Mouse (Mus musculus) lung, adult 2 months (tissue): ENCODE measurements around the gene Xk. TPM values are rescaled to one million over a fixed set of nuclear protein-coding genes. Genes with fewer than 3 reads are reported as not detected.
"Not testable (repeated sequence)": the region's sequence is repeated elsewhere in the genome, so short reads cannot be mapped to it uniquely, and the experiment has no call there.

Source experiments
- DNase-seq: peaks from one replicate; pipeline ENCODE4 v3.0.0; 2022
- H3K4me1 ChIP-seq: fragments of 200-500 bp; 2 replicates; pipeline ENCODE4 v1.6.1; 2011; ENCODE audit warnings: low read length; ENCODE audit not compliant: control insufficient read depth, insufficient read depth
- H3K4me3 ChIP-seq: fragments of 200-500 bp; replicated peaks from 2 replicates; pipeline ENCODE3; 2011; ENCODE audit warnings: low read depth, mild to moderate bottlenecking, control low read depth, low read length; ENCODE audit errors: extremely low read depth
- CTCF ChIP-seq: fragments of 200-500 bp; IDR thresholded peaks from 2 replicates; pipeline ENCODE4 v1.5.1; 2011; ENCODE audit warnings: mild to moderate bottlenecking, low read length, control low read depth; ENCODE audit not compliant: insufficient read depth
- POLR2A ChIP-seq: fragments of 200-500 bp; IDR thresholded peaks from 2 replicates; pipeline ENCODE4 v1.6.1; 2011; ENCODE audit warnings: low read depth, mild to moderate bottlenecking, control low read depth, low read length, borderline replicate concordance; ENCODE audit errors: extremely low read depth
- WGBS: fragments of 180-500 bp; shearing (Covaris S2); methylation state at CpG from one replicate; pipeline ENCODE4 v1.1.7; 2018; 5-methylcytosine and 5-hydroxymethylcytosine counted together
- polyA plus RNA-seq: library from polyadenylated mRNA; depleted of rRNA; stranded (reverse); fragments of >200 nt; gene quantifications from 2 replicates; pipeline ENCODE4 v1.2.3, GENCODE M21; 2012; rRNA removed

The Xk gene
- polyA plus RNA-seq, 1 experiment = 0.90 TPM

DNA sequence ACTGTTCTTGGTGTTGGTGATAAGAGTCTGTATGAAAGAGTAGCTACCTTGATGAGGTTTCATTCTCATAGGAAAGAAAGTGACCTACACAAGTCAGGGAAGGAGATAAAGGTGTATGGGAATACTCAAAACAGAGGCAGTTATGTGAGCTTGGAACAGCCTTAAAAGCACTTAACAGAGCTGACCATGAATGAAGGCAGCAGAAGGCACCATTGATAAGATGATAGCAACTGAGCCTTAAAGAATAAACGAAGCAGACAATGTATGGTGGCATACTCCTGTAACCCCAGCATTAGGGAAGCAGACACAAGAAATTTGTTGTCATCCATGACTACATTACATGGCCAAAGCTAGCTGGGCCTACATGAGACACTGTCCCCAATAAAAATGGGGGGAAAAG lies 30.9 kb downstream of the Xk start:
- no peak for DNase-seq
- 55% methylated on average over 1 of the region's 1 CpGs for WGBS
- Histone ChIP-seq H3K4me3 (no peak overlapping the region), H3K4me1 (no peaks in the 10 kb centered on the region)
- no peak for TF ChIP-seq CTCF
- no peak for TF ChIP-seq POLR2A

DNA sequence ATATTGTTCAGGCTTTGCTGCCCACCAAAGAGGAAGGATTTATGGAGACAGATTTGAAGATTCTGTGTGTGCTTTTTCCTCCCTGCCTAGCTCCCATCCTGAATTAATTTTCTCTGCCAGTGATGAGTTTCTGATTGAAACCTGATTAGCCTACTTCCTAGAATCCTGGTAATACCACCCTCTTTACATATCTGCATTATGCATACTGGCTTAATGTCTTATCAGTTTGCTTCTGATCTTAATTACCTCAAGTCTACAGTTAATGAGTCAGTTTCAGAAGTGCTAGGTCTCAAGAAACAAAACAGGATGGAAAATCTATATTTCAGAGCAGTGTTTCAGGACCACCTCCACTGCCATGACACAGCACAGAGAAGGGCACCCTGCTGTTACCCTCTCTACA lies 43.9 kb downstream of the Xk start:
- not testable (repeated sequence) for DNase-seq, H3K4me3 ChIP-seq, H3K4me1 ChIP-seq

GRCm38 (mm10) chrX:9327954-9328353 lies 55.4 kb downstream of the Xk start:
- WGBS = 88% methylated on average over 26 of the region's 26 CpGs
- not testable (repeated sequence) for H3K4me1 ChIP-seq, H3K4me3 ChIP-seq, DNase-seq

DNA sequence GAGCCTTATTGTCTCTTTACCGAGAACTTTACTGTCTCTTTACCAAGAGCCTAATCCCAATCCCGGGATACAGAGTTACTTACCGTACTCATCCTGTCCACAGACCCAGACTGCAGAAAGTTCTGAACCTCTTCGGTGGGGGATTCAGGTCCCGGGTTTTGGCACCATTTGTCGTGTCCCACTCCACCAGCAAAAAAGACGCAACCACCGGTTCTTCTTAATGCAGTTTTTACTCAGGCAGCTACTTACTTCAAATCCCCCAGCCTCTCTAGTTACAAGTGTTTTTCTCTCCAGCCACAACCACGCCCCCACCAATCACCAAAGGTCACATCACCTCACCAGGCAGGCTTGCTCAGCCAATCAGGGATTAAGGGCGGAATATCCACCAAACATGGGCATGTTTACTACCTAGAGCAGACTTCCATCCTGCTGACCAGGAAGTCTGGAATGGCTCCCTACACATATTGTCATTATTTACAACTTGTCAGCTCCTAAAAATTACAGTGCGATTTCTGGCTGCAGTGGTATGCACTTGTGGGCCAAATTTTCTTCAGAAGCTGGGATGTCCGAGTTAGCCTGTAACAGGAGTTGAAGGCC lies 59.9 kb downstream of the Xk start:
- not testable (repeated sequence) for DNase-seq, H3K4me1 ChIP-seq, H3K4me3 ChIP-seq
- 80% methylated on average over 12 of the region's 12 CpGs for WGBS

DNA sequence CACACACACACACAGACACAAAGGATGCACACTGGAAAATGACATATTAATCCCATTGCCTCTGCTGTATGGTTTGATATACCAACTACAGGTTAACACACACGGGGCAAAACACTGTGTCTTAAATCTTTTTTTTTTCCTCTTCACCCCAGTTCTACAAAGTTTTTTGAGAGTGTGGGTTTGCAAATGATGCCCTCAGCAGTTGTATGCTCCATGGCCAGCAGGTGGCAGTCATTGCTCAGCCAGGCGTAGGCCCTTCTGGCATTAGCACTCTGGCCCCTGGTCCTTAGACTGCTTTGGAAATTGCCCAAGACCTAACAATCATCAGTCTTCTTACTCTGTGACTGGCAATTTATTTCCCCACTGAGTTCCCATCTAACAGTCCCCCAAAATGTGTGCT lies 60.5 kb downstream of the Xk start:
- WGBS = 62% methylated on average over 2 of the region's 2 CpGs
- peak; percentile 9 for DNase-seq
- H3K4me1 ChIP-seq, H3K4me3 ChIP-seq: not testable (repeated sequence)

DNA sequence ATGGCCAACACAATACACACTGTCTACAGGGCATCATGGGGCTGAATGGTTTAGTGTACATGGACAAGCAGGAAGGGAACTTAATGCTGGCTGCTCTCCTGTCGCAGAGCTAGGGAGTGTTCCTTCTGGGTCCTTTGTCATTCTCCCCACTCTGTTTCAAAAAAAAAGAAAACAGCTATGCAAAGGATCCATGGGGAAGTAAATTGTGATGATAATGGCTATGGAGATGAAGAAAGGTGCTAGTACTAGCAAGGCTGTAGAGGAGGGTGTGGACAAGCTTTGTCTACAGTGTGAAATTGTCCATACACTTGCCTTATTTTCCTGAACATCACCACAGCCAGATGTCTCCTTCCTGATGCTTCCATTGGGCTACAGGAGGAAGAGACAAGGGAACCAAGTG lies 62.4 kb downstream of the Xk start:
- DNase-seq, H3K4me1 ChIP-seq, H3K4me3 ChIP-seq: not testable (repeated sequence)
- 61% methylated on average over 1 of the region's 1 CpGs for WGBS

DNA sequence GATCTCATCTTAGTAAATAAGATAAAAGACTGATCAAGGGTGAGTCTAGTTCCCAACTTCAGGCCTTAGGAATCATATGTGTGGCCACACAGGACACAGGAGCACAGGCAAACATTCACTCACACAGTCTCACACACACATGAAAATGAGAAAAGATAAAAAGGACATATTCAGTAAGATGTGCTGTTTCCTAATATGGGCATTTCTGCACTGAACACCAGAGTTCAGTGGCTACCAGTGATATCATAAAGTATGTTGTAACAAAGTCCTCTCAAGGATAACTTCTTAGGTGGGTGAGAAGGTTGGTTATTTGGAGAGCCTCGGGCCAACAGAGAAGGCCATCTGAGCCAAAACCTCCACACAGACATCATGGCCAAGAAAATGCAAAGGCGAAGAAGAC lies 77.8 kb downstream of the Xk start, which contains the start of gene H2al1k:
H2al1k (plus strand) TSS at position 301 of the 400 bp plus-strand sequence.
- not testable (repeated sequence) for H3K4me1 ChIP-seq, DNase-seq, H3K4me3 ChIP-seq
- no CpG with 5 or more reads among the region's 2 CpGs for WGBS

Other genes starting within 250 kb of the Xk start
- gene Fthl17e, start 239.3 kb upstream of the Xk start, polyA plus RNA-seq = not detected in 2 replicates
- gene Fthl17f, start 209.7 kb upstream of the Xk start, polyA plus RNA-seq = not detected in 2 replicates
- not detected in 2 replicates for gene 4930402K13Rik, start 168.2 kb upstream of the Xk start, polyA plus RNA-seq
- gene Lancl3, start 72.9 kb upstream of the Xk start, polyA plus RNA-seq = 0.27 and 0.28 TPM in 2 replicates
- gene Gm14862, start 15.9 kb upstream of the Xk start, polyA plus RNA-seq = not detected in 2 replicates
- 0.28 TPM in 1 of 2 replicates, not detected in the other for gene H2al1m, start 11.0 kb downstream of the Xk start, polyA plus RNA-seq
- gene H2al1k, start 77.9 kb downstream of the Xk start, polyA plus RNA-seq = not detected in 2 replicates
- gene Cybb, start 215.0 kb downstream of the Xk start, polyA plus RNA-seq = 5.4 and 11.5 TPM in 2 replicates